Mouse (Mus musculus): Measurements from ENCODE around the gene Gast.

DNA sequence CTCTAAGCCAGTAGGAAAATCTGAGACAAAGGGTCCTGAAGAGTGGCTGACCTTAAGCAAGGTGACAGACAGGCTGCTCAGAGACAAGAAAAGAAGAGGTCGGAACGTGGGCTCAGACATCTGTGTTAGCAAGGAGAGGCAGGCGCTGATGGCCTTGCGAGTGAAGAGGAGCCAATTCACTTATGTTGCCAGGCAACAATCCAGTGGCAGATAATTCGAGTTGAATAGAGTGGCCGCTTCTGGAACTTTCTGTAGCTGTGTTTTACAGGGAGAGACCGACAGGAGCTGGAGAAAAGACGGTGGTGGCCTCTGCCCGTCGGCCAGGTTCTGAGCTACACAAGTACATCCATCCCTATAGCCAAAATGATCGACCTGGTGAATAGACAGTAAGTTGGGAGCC, 6.9 kb upstream of the Gast start:
- TF ChIP-seq TAL1 (IDR thresholded peaks at IDR 0.05; ENCODE audit: low read length) (no peak), GATA1 (IDR thresholded peaks at IDR 0.05; ENCODE audit: low read length) (no peak)
